Mouse (Mus musculus): ENCODE results near the gene Ube2d3. TPM values are rescaled to one million over a fixed set of nuclear protein-coding genes. Genes with fewer than 3 reads are reported as not detected.

Ube2d3 gene
- polyA plus RNA-seq (2015; fragmentation: Nextera tagmentation; extraction: Ambion mirVana), result 298 and 303 TPM in 2 replicates

DNA sequence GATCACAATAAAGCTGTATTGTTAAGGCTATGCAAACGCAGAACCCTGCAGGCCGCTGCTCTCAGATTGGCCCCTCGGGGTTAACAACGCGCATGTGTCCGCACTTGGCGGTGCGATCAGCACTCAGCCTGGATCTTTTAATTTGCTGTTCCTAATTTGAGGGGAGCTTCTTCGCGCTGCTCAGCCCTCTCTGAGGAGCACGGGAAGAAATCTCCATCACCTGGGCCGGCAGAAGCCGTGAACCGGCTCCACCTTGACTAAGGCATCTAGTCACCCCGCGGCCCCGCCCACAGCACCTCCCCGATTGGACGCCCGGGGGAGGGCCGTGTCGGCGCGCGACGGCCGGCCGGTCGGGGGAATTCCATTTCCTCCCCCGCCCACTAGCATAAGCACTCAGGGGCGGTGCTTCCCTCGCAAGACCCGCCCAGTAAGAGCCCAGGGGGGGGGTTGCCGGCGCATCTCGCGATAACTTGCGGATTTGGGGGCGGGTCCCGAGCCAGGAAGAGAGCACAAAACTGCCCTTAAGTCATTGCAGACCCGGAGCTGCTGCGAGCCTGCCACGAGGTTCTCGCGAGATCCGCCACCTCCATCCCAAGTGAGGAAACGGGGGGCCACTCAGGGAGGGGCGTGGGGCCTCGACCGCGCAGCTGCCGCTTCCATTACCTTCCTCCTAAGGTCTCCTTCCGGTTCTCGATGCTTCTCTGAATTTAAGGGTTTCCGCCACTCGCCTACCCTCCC is at the start of gene Ube2d3:
Gene Ube2d3 (plus strand): TSS at position 392 of the 738 bp plus-strand sequence.
- Histone ChIP-seq H3K4me1 (ENCODE audit: insufficient read depth) (0 out of 2 replicates have a peak, but pooled peaks cover 2% of the 10 kb centered on the region), H3K9me3 (ENCODE audit: low read length) (no peaks in the 10 kb centered on the region), H3K27ac (ENCODE audit: low read depth) (peak within 1 kb of the TSS; percentile 100), H3K27me3 (ENCODE audit: insufficient read depth, low read length) (no peaks in the 10 kb centered on the region), H3K9ac (replicated peaks) (peak within 1 kb of the TSS; percentile 98), H3K4me3 (ENCODE audit: low read depth, low read length) (peak within 1 kb of the TSS; percentile 78), H3K36me3 (replicated peaks; ENCODE audit: insufficient read depth, low read length) (peaks cover 14% of the 10 kb centered on the region; the same call in 1 of the 2 replicates), H3K4me2 (ENCODE audit: low read depth, low read length) (peak within 1 kb of the TSS; percentile 86)
- ATAC-seq (peak; percentile 84), DNase-seq (peak; percentile 99)
- TF ChIP-seq CTCF (IDR thresholded peaks at IDR 0.05; ENCODE audit: low read depth), result no peak
- TF ChIP-seq EP300 (IDR thresholded peaks at IDR 0.05; ENCODE audit: low read depth), result peak; percentile 92
- under 1% methylated on average over 52 of the region's 56 CpGs for WGBS (ENCODE audit: insufficient replicate concordance)

DNA sequence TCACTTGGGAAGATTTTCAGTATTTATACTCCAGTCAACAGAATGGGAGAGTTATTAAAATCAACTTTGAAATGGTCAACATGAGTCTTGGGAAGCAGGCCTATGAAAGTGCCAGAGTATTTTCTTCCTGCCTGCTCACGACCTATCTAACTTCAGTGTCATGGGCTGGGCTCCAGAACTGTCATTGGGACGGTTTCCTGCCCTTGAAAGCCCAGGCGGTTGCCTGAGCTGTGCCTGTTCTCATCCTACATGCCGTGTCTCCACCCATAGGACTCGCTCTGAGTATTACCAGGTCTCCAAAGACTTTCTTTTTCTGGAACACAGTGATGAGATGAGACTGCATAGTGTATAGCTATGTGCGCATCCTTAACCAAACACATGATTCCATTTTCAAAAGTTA is 44.8 kb upstream of the Ube2d3 start:
- Histone ChIP-seq H3K27ac (ENCODE audit: low read depth) (no peak overlapping the region), H3K4me1 (ENCODE audit: insufficient read depth) (peaks cover 8% of the 10 kb centered on the region), H3K9ac (replicated peaks) (no peak overlapping the region), H3K4me2 (ENCODE audit: low read depth, low read length) (no peak overlapping the region), H3K27me3 (ENCODE audit: insufficient read depth, low read length) (no peaks in the 10 kb centered on the region), H3K9me3 (ENCODE audit: low read length) (no peaks in the 10 kb centered on the region), H3K36me3 (replicated peaks; ENCODE audit: insufficient read depth, low read length) (no peaks in the 10 kb centered on the region), H3K4me3 (ENCODE audit: low read depth, low read length) (no peak overlapping the region)
- DNase-seq (no peak), ATAC-seq (no peak)
- WGBS (ENCODE audit: insufficient replicate concordance), result 60% methylated on average over 6 of the region's 6 CpGs
- no peak for TF ChIP-seq CTCF (IDR thresholded peaks at IDR 0.05; ENCODE audit: low read depth)
- TF ChIP-seq EP300 (IDR thresholded peaks at IDR 0.05; ENCODE audit: low read depth), result no peak

DNA sequence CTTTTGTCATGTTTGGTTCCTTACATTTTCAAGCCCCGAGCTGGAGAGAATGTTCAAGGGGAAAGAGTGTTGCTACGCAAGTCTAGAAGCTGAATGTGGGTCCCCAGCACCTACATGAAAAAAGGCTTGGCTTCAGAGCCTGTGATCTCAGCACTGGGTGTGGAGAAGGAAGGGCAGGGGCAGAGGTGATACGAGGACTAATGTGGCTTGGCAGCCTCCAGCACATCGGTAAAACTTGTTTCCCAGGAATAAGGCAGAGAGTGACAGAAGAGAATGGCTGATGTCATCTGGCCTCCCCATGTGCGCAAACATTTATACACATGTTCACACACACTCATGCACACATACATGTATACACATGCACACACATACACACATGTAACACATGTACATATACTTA is 42.9 kb upstream of the Ube2d3 start:
- no peak overlapping the region for H3K27ac ChIP-seq (ENCODE audit: low read depth)

DNA sequence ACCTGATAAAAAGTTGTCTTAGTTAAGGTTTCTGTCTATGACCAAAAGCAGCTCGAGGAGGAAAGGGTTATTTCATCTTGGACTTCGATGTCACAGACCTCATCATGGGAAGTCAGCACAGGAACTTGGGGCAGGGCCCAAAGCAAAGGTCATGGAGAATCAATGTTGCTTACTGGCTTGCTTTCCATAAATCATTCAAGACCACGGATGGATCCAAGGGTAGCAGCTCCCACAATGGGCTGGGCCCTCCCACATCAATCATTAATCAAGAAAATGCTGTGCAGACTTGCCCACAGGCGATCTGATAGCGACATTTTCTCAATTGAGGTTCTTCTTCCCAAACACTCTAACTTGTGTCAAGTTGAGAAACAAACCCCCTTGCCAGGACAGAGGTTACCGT is 41.9 kb upstream of the Ube2d3 start:
- TF ChIP-seq CTCF (IDR thresholded peaks at IDR 0.05; ENCODE audit: low read depth) (no peak), EP300 (IDR thresholded peaks at IDR 0.05; ENCODE audit: low read depth) (no peak)
- WGBS (ENCODE audit: insufficient replicate concordance), result 26% methylated on average over 6 of the region's 6 CpGs
- Histone ChIP-seq H3K4me3 (ENCODE audit: low read depth, low read length) (no peak overlapping the region), H3K36me3 (replicated peaks; ENCODE audit: insufficient read depth, low read length) (no peaks in the 10 kb centered on the region), H3K27ac (ENCODE audit: low read depth) (peak overlapping the region; percentile 66; the same call in 1 of the 2 replicates), H3K9me3 (ENCODE audit: low read length) (no peaks in the 10 kb centered on the region), H3K27me3 (ENCODE audit: insufficient read depth, low read length) (no peaks in the 10 kb centered on the region), H3K4me1 (ENCODE audit: insufficient read depth) (peaks cover 8% of the 10 kb centered on the region), H3K9ac (replicated peaks) (no peak overlapping the region), H3K4me2 (ENCODE audit: low read depth, low read length) (no peak overlapping the region)
- peak; percentile 37 for DNase-seq
- peak; percentile 93 for ATAC-seq

More for the DNA sequence above, 42.9 kb upstream of the Ube2d3 start:
- no peaks in the 10 kb centered on the region for H3K9me3 ChIP-seq (ENCODE audit: low read length)
- 78% methylated on average over 5 of the region's 5 CpGs for WGBS (ENCODE audit: insufficient replicate concordance)
- H3K9ac ChIP-seq (replicated peaks), result no peak overlapping the region
- H3K27me3 ChIP-seq (ENCODE audit: insufficient read depth, low read length), result no peaks in the 10 kb centered on the region
- no peak overlapping the region for H3K4me3 ChIP-seq (ENCODE audit: low read depth, low read length)
- no peak for ATAC-seq
- no peak for TF ChIP-seq CTCF (IDR thresholded peaks at IDR 0.05; ENCODE audit: low read depth)
- TF ChIP-seq EP300 (IDR thresholded peaks at IDR 0.05; ENCODE audit: low read depth), result no peak
- no peak for DNase-seq
- H3K4me1 ChIP-seq (ENCODE audit: insufficient read depth), result peaks cover 8% of the 10 kb centered on the region
- no peaks in the 10 kb centered on the region for H3K36me3 ChIP-seq (replicated peaks; ENCODE audit: insufficient read depth, low read length)
- H3K4me2 ChIP-seq (ENCODE audit: low read depth, low read length), result no peak overlapping the region

DNA sequence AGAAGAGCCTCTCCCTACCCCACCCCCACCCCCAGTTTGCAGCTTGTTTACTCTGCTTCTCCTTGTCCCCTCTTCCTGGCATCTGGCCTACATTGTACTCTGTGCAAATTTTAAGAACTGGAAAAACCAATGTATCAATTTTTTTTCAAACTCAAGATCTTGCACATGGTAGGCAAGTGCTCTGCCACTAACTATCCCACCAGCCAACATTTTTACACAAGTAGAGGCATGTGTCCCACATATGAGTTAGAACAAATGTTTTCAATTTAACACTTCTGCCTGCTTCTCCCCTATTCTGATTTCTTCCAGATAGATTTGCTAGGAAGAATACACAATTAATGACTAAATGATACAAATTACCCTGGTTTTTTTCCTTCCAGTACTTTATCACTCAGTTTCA is 40.8 kb upstream of the Ube2d3 start:
- no peaks in the 10 kb centered on the region for H3K9me3 ChIP-seq (ENCODE audit: low read length)
- no peak for ATAC-seq

DNA sequence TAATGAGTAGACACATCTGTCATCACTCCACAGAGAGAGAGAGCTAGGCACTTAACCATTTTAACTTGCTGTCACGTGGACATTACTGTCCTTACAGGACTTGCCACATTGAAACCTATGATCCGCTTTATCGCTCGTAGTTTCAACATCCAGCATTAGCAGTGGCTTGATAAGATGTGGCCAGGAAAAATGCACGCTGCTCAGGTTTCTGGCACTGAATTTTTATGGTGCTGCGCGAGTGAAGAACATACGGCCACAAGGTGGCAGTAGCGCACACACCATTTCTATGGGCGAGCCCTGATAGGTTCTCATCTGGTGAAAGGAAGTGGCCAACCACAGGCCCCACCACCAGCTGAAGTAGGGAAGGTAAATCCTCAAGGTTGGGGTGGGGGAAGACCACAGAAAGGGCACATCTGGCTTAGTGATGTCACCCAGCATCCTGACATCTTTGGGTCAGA is 35.7 kb upstream of the Ube2d3 start:
- H3K4me2 ChIP-seq (ENCODE audit: low read depth, low read length), result no peak overlapping the region
- TF ChIP-seq CTCF (IDR thresholded peaks at IDR 0.05; ENCODE audit: low read depth), result peak; percentile 97
- no peak for TF ChIP-seq EP300 (IDR thresholded peaks at IDR 0.05; ENCODE audit: low read depth)
- H3K36me3 ChIP-seq (replicated peaks; ENCODE audit: insufficient read depth, low read length), result 0 out of 2 replicates have a peak, but pooled peaks cover 3% of the 10 kb centered on the region
- no peaks in the 10 kb centered on the region for H3K4me1 ChIP-seq (ENCODE audit: insufficient read depth)
- no peaks in the 10 kb centered on the region for H3K9me3 ChIP-seq (ENCODE audit: low read length)
- H3K9ac ChIP-seq (replicated peaks), result no peak overlapping the region
- H3K4me3 ChIP-seq (ENCODE audit: low read depth, low read length), result no peak overlapping the region
- DNase-seq (peak; percentile 89), ATAC-seq (peak; percentile 84)
- 4% methylated on average over 10 of the region's 10 CpGs for WGBS (ENCODE audit: insufficient replicate concordance)
- H3K27ac ChIP-seq (ENCODE audit: low read depth), result no peak overlapping the region
- H3K27me3 ChIP-seq (ENCODE audit: insufficient read depth, low read length), result no peaks in the 10 kb centered on the region

More for the DNA sequence above, 40.8 kb upstream of the Ube2d3 start:
- no peak overlapping the region for H3K4me2 ChIP-seq (ENCODE audit: low read depth, low read length)
- H3K9ac ChIP-seq (replicated peaks), result no peak overlapping the region
- H3K4me1 ChIP-seq (ENCODE audit: insufficient read depth), result peaks cover 8% of the 10 kb centered on the region
- no peak for TF ChIP-seq CTCF (IDR thresholded peaks at IDR 0.05; ENCODE audit: low read depth)
- no peak for TF ChIP-seq EP300 (IDR thresholded peaks at IDR 0.05; ENCODE audit: low read depth)
- H3K27me3 ChIP-seq (ENCODE audit: insufficient read depth, low read length), result no peaks in the 10 kb centered on the region
- no peak overlapping the region for H3K4me3 ChIP-seq (ENCODE audit: low read depth, low read length)
- H3K27ac ChIP-seq (ENCODE audit: low read depth), result no peak overlapping the region
- no peaks in the 10 kb centered on the region for H3K36me3 ChIP-seq (replicated peaks; ENCODE audit: insufficient read depth, low read length)
- DNase-seq, result no peak

Data from liver, postnatal 0 days (tissue).